Comparison of ENCODE assay signal across 9 mouse cellular contexts in the genomic region with DNA sequence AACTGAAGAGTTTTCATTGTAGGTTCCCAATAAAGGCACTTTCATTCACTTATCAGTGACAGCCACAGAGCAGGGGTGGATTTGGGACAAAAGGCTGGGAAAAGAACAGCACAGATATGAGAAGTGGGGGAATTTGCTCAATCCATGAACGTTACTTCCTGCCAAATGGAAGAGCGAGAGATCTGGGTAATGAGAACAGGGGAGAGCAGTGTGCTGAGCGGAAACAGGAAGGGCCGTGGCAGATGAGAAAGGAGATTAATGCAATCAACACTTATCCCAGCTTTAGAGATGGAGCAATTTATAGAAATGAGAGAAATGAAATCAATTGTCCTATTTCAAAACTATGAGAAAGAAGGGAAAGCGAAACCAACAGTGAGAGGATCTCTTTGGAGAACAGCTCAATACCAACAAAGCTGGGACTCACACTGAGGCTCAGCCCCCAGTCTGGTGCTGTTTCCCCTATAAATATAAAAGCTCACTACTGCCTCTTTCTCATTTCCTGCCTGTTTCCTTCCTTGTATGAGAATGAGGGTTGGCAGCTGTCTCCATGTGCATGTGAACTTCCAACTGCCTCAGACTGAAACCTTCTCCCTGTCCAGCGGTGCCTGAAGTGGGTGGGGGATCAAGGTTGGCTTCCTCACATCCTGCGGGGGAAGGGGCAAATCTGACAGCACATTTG. TPM values are rescaled to one million over a fixed set of nuclear protein-coding genes. Genes with fewer than 3 reads are reported as not detected.
A peak's percentile ranks its signal among the peaks of the same experiment; 100 is the strongest.
DNase-seq lines count a peak whose midpoint lies in the region; ATAC-seq and TF ChIP-seq lines count a peak whose summit lies in the region.
"Had no signal": no experiment of that assay in that cellular context is flagged by ENCODE, and none has a peak within 500 bp of the region (broad histone marks: within the 10 kb centered on the region; RNA-seq: fewer than 3 reads in every experiment).

No protein-coding gene starts in this region.

- intact Hi-C loops in heart, adult 2 months (cut with DNase I) = no loop called here

- ATAC-seq in intestine, embryonic 16.5 days = no peak
- ATAC-seq in megakaryocyte-erythroid progenitor cell, adult 5-6 weeks (replicated peaks; ENCODE audit: low FRiP score, low TSS enrichment, poor library complexity, severe bottlenecking) = peak; percentile 48; the same call in 1 of the 2 replicates
- ATAC-seq in midbrain, embryonic 11.5 days (ENCODE audit: low FRiP score) = no peak

- H3K4me1 ChIP-seq in heart, adult 2 months (ENCODE audit: control insufficient read depth, insufficient read depth, low read length) = peaks cover 15% of the 10 kb centered on the region
- 0 out of 2 replicates have a peak, but pooled peaks cover 8% of the 10 kb centered on the region for H3K4me1 ChIP-seq in intestine, embryonic 16.5 days (ENCODE audit: control insufficient read depth, insufficient read depth, low read length)
- no peaks in the 10 kb centered on the region for H3K4me1 ChIP-seq in midbrain, embryonic 11.5 days (ENCODE audit: control insufficient read depth, insufficient read depth, low read length)
- H3K4me1 ChIP-seq: embryonic facial prominence, embryonic 12.5 days had no signal

- H3K27ac ChIP-seq in heart, adult 2 months = peak overlapping the region; percentile 66
- peak overlapping the region; percentile 27; the same call in 1 of the 2 replicates for H3K27ac ChIP-seq in intestine, embryonic 16.5 days (ENCODE audit: low read length)
- no peak overlapping the region for H3K27ac ChIP-seq in midbrain, embryonic 11.5 days (ENCODE audit: low read depth, low read length)
- H3K27ac ChIP-seq: embryonic facial prominence, embryonic 12.5 days had no signal

- H3K9me3 ChIP-seq in intestine, embryonic 16.5 days (ENCODE audit: control insufficient read depth, low read length) = no peaks in the 10 kb centered on the region
- no peaks in the 10 kb centered on the region for H3K9me3 ChIP-seq in midbrain, embryonic 11.5 days (ENCODE audit: control insufficient read depth, low read length)
- H3K9me3 ChIP-seq: embryonic facial prominence, embryonic 12.5 days had no signal

- TF ChIP-seq POLR2A in heart, adult 2 months (IDR thresholded peaks at IDR 0.05; ENCODE audit: insufficient read depth, low read depth, low read length) = no peak

- TF ChIP-seq CTCF in heart, adult 2 months (IDR thresholded peaks at IDR 0.05) = no peak

- peak; percentile 34 to 35 for DNase-seq in heart, adult 2 months
- DNase-seq in heart, adult 8-10 months (ENCODE audit: low spot score) = no peak
- peak; percentile 24 for DNase-seq in NIH3T3 (ENCODE audit: low read depth)
- no peak for DNase-seq in cerebellum, postnatal 14 days
- no peak for DNase-seq in right cerebral cortex, adult 2 months (ENCODE audit: low spot score in 2 of 2)
- DNase-seq in midbrain, embryonic 11.5 days (ENCODE audit: low spot score, missing footprints) = no peak

- H3K9ac ChIP-seq in heart, adult 2 months (ENCODE audit: low read depth, low read length) = peak overlapping the region; percentile 19; the same call in 1 of the 2 replicates
- H3K9ac ChIP-seq in intestine, embryonic 16.5 days (ENCODE audit: low read depth, low read length) = 0 out of 2 replicates have a peak overlapping the region, but pooled peaks have one; percentile 20
- H3K9ac ChIP-seq in midbrain, embryonic 11.5 days (ENCODE audit: low read length) = no peak overlapping the region
- H3K9ac ChIP-seq: embryonic facial prominence, embryonic 12.5 days had no signal

- H3K36me3 ChIP-seq in heart, adult 2 months (ENCODE audit: control insufficient read depth, insufficient read depth, low read length) = no peaks in the 10 kb centered on the region
- H3K36me3 ChIP-seq in intestine, embryonic 16.5 days (ENCODE audit: control insufficient read depth, insufficient read depth, low read length) = no peaks in the 10 kb centered on the region
- H3K36me3 ChIP-seq in midbrain, embryonic 11.5 days (ENCODE audit: control insufficient read depth, insufficient read depth, low read length) = no peaks in the 10 kb centered on the region
- H3K36me3 ChIP-seq: embryonic facial prominence, embryonic 12.5 days had no signal

- no peaks in the 10 kb centered on the region for H3K79me2 ChIP-seq in heart, adult 2 months (replicated peaks; ENCODE audit: control insufficient read depth, insufficient read depth, low read length)

- no peak for TF ChIP-seq EP300 in heart, adult 2 months (IDR thresholded peaks at IDR 0.05; ENCODE audit: insufficient read depth, low read depth, low read length)

- WGBS in heart, adult 2 months = 29% methylated on average over 7 of the region's 7 CpGs
- WGBS in intestine, embryonic 16.5 days = 60% methylated on average over 7 of the region's 7 CpGs
- 78% methylated on average over 7 of the region's 7 CpGs for WGBS in midbrain, embryonic 11.5 days

- H3K4me2 ChIP-seq in intestine, embryonic 16.5 days (ENCODE audit: low read depth, low read length) = peak overlapping the region; percentile 15; the same call in 1 of the 2 replicates
- H3K4me2 ChIP-seq in midbrain, embryonic 11.5 days = no peak overlapping the region
- H3K4me2 ChIP-seq: embryonic facial prominence, embryonic 12.5 days had no signal

- H3K4me3 ChIP-seq in heart, adult 2 months = 0 out of 2 replicates have a peak overlapping the region, but pooled peaks have one; percentile 17
- no peak overlapping the region for H3K4me3 ChIP-seq in intestine, embryonic 16.5 days (ENCODE audit: low read length)
- no peak overlapping the region for H3K4me3 ChIP-seq in midbrain, embryonic 11.5 days (ENCODE audit: low read depth, low read length)
- H3K4me3 ChIP-seq: embryonic facial prominence, embryonic 12.5 days had no signal

- no peaks in the 10 kb centered on the region for H3K27me3 ChIP-seq in heart, adult 2 months (ENCODE audit: control insufficient read depth, insufficient read depth, low read length)
- no peaks in the 10 kb centered on the region for H3K27me3 ChIP-seq in intestine, embryonic 16.5 days (replicated peaks; ENCODE audit: control insufficient read depth, insufficient read depth, low read length)
- H3K27me3 ChIP-seq in midbrain, embryonic 11.5 days (ENCODE audit: control insufficient read depth, insufficient read depth, low read length) = no peaks in the 10 kb centered on the region
- H3K27me3 ChIP-seq: embryonic facial prominence, embryonic 12.5 days had no signal

RNA-seq across cellular contexts. Expression of a gene that starts 11.0 kb away (rescaled TPM):
- 1 to 10 TPM; 3.5 to 6.2 TPM for total RNA-seq in heart, adult 2 months (2021)
- 5.7 and 7.1 TPM in 2 replicates for polyA plus RNA-seq in heart, adult 2 months (2012; rRNA removed)
- 1 to 10 TPM; 3.0 to 9.4 (median 6.9) TPM for total RNA-seq in heart, adult 8-10 months (2022)
- polyA plus RNA-seq in intestine, embryonic 16.5 days (2015; fragmentation: Nextera tagmentation; extraction: Ambion mirVana) = 11.8 and 11.9 TPM in 2 replicates
- total RNA-seq in megakaryocyte-erythroid progenitor cell, adult 5-6 weeks (2014; fragmentation: Nextera tagmentation) = 7.1 and 24.3 TPM in 2 replicates
- total RNA-seq in megakaryocyte-erythroid progenitor cell, adult 5-6 weeks (2017) = 21.1 and 22.0 TPM in 2 replicates
- polyA plus RNA-seq in midbrain, embryonic 11.5 days (2014; fragmentation: Nextera tagmentation; extraction: Ambion mirVana) = 1.8 and 1.9 TPM in 2 replicates

Comparison
In these comparisons a context has a peak if more than half of its experiments do, and no peak if none do; other contexts are left out.
1. DNase-seq: peak in heart, adult 2 months (2 of 2) and NIH3T3 (single experiment); none in heart, adult 8-10 months (single experiment), cerebellum, postnatal 14 days (0 of 2), right cerebral cortex, adult 2 months (0 of 2) and midbrain, embryonic 11.5 days (single experiment).